Mouse (Mus musculus) limb, embryonic 12.5 days (tissue): ENCODE data around the gene Phf14. TPM values are rescaled to one million over a fixed set of nuclear protein-coding genes. Genes with fewer than 3 reads are reported as not detected.

Source experiments
- ATAC-seq: fragments of 200-750 bp; cut with Nextera tagmentation; 2 replicates; pipeline ENCODE4 v1.8.0; 2017; ENCODE audit warnings: low read depth, moderate TSS enrichment; ENCODE audit not compliant: insufficient number of reproducible peaks, insufficient read depth, low FRiP score, low TSS enrichment
- H3K27ac ChIP-seq: fragments of 300-500 bp; sonication (generic); 2 replicates; pipeline ENCODE4 v1.5.1; 2016; ENCODE audit warnings: mild to moderate bottlenecking, moderate library complexity
- H3K27me3 ChIP-seq: fragments of 300-500 bp; sonication (generic); 2 replicates; pipeline ENCODE4 v1.6.1; 2016; ENCODE audit warnings: mild to moderate bottlenecking, moderate library complexity
- H3K36me3 ChIP-seq: fragments of 300-500 bp; sonication (generic); 2 replicates; pipeline ENCODE4 v1.6.1; 2016; ENCODE audit warnings: mild to moderate bottlenecking, moderate library complexity
- H3K4me1 ChIP-seq: fragments of 300-500 bp; sonication (generic); replicated peaks from 2 replicates; pipeline ENCODE4 v1.6.1; 2016
- H3K4me2 ChIP-seq: fragments of 300-500 bp; sonication (generic); 2 replicates; pipeline ENCODE4 v1.6.1; 2016; ENCODE audit warnings: mild to moderate bottlenecking, moderate library complexity
- H3K4me3 ChIP-seq: fragments of 300-500 bp; sonication (generic); replicated peaks from 2 replicates; pipeline ENCODE4 v1.5.1; 2016; ENCODE audit warnings: mild to moderate bottlenecking
- H3K9ac ChIP-seq: fragments of 300-500 bp; sonication (generic); replicated peaks from 2 replicates; pipeline ENCODE4 v1.6.1; 2016; ENCODE audit warnings: mild to moderate bottlenecking, moderate library complexity
- H3K9me3 ChIP-seq: fragments of 300-500 bp; sonication (generic); 2 replicates; pipeline ENCODE4 v1.6.1; 2016; ENCODE audit warnings: mild to moderate bottlenecking, moderate library complexity
- WGBS: fragments of 180-500 bp; shearing (Covaris S2); methylation state at CpG from one replicate; pipeline ENCODE4 v1.1.7; 2016; 5-methylcytosine and 5-hydroxymethylcytosine counted together
- polyA plus RNA-seq: library from polyadenylated mRNA; unstranded; fragments of >200 nt; fragmentation: Nextera tagmentation; extraction: Ambion mirVana; gene quantifications from 2 replicates; pipeline ENCODE4 v1.2.1, GENCODE M21; 2016

Phf14 gene
- polyA plus RNA-seq, 1 experiment from 2014 or later = 111 TPM

DNA sequence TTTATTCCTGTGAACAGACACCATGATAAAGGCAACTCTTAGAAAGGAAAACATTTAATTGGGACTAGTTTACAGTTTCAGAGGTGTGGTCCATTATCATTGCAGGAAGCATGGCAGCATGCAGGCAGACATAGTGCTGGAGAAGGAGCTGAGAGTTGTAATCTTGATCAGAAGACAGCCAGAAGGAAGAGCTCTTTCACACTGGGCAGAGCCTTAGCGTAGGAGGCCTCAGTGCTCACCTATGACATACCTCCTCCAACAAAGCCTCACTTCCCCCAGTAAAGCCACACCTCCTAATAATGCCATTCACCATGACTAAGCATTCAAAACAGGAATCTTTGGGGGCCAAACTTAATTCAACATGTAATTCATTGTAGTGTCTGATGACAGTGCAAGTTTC, 40.5 kb downstream of the Phf14 start:
- Histone ChIP-seq H3K4me2 (no peak overlapping the region), H3K4me3 (no peak overlapping the region), H3K27ac (no peak overlapping the region), H3K4me1 (no peaks in the 10 kb centered on the region), H3K9ac (no peak overlapping the region), H3K36me3 (peaks cover 40% of the 10 kb centered on the region), H3K27me3 (no peaks in the 10 kb centered on the region), H3K9me3 (no peaks in the 10 kb centered on the region)
- no peak for ATAC-seq
- WGBS = 100% methylated on average over 1 of the region's 1 CpGs

DNA sequence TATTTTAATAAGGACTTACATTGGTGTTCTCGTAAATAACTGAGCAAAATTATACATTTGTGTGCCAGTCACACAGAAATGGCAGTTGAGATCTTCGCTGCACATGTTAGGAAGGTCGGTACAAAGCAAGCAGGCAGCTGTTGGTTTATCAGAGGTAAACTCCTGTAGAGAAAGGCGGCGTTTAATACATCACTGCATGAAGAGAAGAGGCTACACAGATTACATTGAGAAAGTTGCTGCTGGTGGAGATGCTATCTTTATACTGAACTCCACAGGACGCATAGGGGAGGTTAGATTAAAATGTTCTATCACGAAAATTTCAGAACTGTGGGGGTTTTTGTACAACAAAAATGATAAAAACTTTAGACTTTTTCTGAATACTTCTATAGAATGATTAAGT, 52.6 kb downstream of the Phf14 start:
- Histone ChIP-seq H3K27ac (no peak overlapping the region), H3K9me3 (no peaks in the 10 kb centered on the region), H3K9ac (no peak overlapping the region), H3K36me3 (peaks cover 28% of the 10 kb centered on the region), H3K27me3 (no peaks in the 10 kb centered on the region), H3K4me3 (no peak overlapping the region), H3K4me1 (no peaks in the 10 kb centered on the region), H3K4me2 (no peak overlapping the region)
- WGBS = 89% methylated on average over 7 of the region's 7 CpGs
- no peak for ATAC-seq

DNA sequence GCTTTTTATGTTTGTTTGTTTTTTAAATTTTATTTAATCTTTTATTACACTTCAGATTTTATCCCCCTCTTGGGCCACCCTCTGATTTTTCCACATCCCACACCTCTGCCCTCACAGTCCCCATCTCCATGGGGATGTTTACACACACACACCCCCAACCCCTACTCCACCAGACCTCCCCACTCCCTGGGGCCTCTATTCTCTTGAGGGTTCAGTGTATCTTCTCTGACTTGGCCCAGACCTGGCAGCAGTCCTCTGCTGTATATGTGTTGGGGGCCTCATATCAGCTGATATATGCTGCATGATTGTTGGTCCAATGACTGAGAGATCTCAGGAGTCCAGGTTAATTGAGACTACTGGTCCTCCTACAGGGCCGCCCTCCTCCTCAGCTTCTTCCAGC, 86.2 kb downstream of the Phf14 start:
- 100% methylated on average over 1 of the region's 1 CpGs for WGBS
- Histone ChIP-seq H3K36me3 (peaks cover 60% of the 10 kb centered on the region), H3K4me2 (no peak overlapping the region), H3K27me3 (no peaks in the 10 kb centered on the region), H3K9me3 (no peaks in the 10 kb centered on the region), H3K4me3 (no peak overlapping the region), H3K9ac (no peak overlapping the region), H3K4me1 (no peaks in the 10 kb centered on the region), H3K27ac (no peak overlapping the region)
- ATAC-seq = no peak

DNA sequence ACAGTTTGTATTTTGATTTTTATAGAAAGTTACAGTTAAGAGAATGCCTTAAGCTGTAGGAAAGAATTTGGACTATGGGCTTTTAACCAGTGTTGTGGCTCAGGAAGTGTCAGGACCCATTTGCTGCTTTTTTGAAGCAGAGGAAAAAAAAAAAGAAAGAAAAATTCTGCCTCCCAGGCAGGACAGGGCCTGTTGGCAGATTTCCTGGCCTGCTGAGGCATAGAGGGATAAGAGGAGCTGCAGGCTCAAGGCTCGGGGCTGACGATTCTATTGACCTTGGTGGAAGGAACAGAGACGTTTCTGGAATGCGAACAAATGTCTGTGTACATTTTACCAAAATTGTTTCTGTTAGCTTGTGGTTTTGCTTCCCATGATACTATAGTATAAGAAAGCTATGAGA, 91.0 kb downstream of the Phf14 start:
- H3K4me2 ChIP-seq = no peak overlapping the region
- no peak overlapping the region for H3K27ac ChIP-seq
- no peaks in the 10 kb centered on the region for H3K9me3 ChIP-seq
- no peak overlapping the region for H3K9ac ChIP-seq
- WGBS = 87% methylated on average over 4 of the region's 4 CpGs
- no peaks in the 10 kb centered on the region for H3K4me1 ChIP-seq
- peaks cover 62% of the 10 kb centered on the region for H3K36me3 ChIP-seq
- no peak for ATAC-seq
- no peak overlapping the region for H3K4me3 ChIP-seq
- no peaks in the 10 kb centered on the region for H3K27me3 ChIP-seq

DNA sequence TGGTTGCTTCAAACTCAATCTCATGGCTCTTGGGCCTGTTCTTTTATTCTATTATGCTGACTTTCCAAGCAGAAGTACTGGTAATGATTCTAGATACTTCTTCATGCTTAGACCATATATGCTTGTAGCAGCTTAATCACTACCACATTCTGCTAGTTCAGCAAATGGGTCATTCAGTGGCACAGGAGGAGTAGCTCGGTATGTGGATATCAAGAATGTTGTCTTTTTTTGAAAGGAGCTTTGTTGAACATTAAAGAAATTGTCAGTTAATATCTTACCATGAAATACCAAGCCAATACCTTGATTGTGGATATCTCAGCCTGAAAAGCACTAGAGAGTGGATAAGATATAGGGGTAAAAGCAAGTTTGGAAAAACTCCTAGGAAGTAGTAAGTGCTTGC, 91.9 kb downstream of the Phf14 start:
- Histone ChIP-seq H3K27ac (no peak overlapping the region), H3K36me3 (peaks cover 54% of the 10 kb centered on the region), H3K4me3 (no peak overlapping the region), H3K4me2 (no peak overlapping the region), H3K27me3 (no peaks in the 10 kb centered on the region), H3K4me1 (no peaks in the 10 kb centered on the region), H3K9me3 (no peaks in the 10 kb centered on the region), H3K9ac (no peak overlapping the region)
- WGBS = 92% methylated on average over 1 of the region's 1 CpGs
- no peak for ATAC-seq

DNA sequence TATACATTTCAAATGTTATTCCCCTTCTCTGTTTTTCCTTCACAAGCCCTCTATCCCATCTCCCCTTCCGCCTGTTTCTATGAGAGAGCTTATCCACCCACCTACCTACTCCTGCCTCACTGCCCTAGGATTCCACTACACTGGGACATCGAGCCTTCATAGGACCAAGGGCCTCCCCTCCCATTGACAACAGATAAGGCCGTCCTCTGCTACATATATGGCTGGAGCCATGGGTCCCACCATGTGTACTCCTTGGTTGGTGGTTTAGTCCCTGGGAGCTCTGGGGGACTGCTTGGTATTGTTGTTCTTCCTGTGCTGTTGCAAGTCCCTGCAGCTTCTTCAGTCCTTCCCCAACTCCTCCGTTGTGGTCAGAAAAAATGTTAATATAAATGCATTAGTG, 97.8 kb downstream of the Phf14 start:
- Histone ChIP-seq H3K27me3 (no peaks in the 10 kb centered on the region), H3K9ac (no peak overlapping the region), H3K36me3 (peaks cover 21% of the 10 kb centered on the region), H3K27ac (no peak overlapping the region), H3K4me3 (no peak overlapping the region), H3K9me3 (no peaks in the 10 kb centered on the region), H3K4me1 (no peaks in the 10 kb centered on the region), H3K4me2 (no peak overlapping the region)
- ATAC-seq = no peak
- 93% methylated on average over 4 of the region's 4 CpGs for WGBS

DNA sequence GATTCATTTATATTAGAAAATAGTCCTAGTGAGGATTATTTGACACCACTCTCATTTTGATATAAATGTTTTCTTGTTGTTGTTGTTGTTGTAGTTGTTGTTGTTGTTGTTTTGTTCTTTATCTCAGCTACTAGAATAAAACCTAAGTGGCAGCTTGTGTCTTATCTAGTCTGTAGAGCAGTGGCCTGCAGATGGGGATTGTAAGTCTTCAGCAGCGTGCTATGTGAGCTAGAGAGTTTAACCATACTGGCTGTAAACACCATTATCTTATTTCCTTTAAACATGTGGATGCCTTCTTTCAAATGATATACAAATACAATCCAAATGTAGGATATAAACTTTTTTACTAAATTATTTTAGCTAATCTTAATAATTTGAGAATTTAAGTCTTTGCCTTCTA, 98.4 kb downstream of the Phf14 start:
- no peaks in the 10 kb centered on the region for H3K4me1 ChIP-seq
- ATAC-seq = no peak
- WGBS = 92% methylated on average over 1 of the region's 1 CpGs

DNA sequence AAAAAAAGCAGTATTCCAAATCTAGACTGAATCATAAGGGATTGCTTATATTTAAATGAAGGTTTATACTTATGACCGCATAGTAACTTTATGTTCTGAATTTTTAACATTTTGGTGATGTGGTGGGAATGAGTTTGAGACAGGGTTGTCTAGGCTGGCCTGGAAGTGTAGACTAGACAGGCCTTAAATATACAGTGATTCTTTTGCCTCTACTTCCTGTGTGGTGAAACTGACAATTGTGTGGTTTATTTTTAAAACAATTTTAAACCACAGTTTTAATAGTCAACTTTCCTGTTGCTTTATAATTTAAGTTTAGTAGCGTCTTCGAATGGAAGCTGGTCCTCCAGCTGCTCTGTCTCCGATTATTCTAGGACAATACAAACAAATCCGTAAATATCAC, 104.5 kb downstream of the Phf14 start:
- no peak overlapping the region for H3K4me2 ChIP-seq
- no peak overlapping the region for H3K27ac ChIP-seq
- ATAC-seq = no peak
- WGBS = 92% methylated on average over 5 of the region's 5 CpGs
- H3K4me3 ChIP-seq = no peak overlapping the region
- H3K36me3 ChIP-seq = peaks cover 14% of the 10 kb centered on the region
- H3K9me3 ChIP-seq = no peaks in the 10 kb centered on the region
- H3K27me3 ChIP-seq = no peaks in the 10 kb centered on the region
- no peak overlapping the region for H3K9ac ChIP-seq
- no peaks in the 10 kb centered on the region for H3K4me1 ChIP-seq

More for the DNA sequence above, 98.4 kb downstream of the Phf14 start:
- Histone ChIP-seq H3K4me3 (no peak overlapping the region), H3K27ac (no peak overlapping the region), H3K27me3 (no peaks in the 10 kb centered on the region), H3K9ac (no peak overlapping the region), H3K36me3 (peaks cover 21% of the 10 kb centered on the region), H3K9me3 (no peaks in the 10 kb centered on the region), H3K4me2 (no peak overlapping the region)

DNA sequence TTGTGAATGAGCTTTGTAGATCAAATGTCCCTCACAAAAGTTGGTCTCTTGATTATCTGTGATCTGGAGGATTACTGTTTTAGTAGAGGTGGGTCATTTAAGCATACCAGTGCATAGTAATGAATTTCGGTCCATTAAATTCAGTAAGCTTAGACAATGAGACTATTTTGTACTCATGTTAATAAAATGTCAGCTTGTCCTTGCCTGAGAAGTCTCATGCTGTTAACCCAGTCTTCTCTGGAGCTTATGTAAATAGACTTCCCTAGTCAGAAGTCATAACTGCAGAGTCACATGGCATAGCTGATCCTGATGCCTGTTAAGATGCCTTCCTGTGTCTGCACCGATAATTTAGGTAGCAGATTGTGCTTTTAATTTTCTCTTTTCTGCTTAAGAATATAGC, 106.4 kb downstream of the Phf14 start:
- 83% methylated on average over 2 of the region's 2 CpGs for WGBS
- H3K4me3 ChIP-seq = no peak overlapping the region
- H3K4me2 ChIP-seq = no peak overlapping the region
- no peaks in the 10 kb centered on the region for H3K9me3 ChIP-seq
- peaks cover 21% of the 10 kb centered on the region for H3K36me3 ChIP-seq
- no peak overlapping the region for H3K9ac ChIP-seq
- no peak for ATAC-seq
- H3K27ac ChIP-seq = no peak overlapping the region
- H3K27me3 ChIP-seq = no peaks in the 10 kb centered on the region
- no peaks in the 10 kb centered on the region for H3K4me1 ChIP-seq

DNA sequence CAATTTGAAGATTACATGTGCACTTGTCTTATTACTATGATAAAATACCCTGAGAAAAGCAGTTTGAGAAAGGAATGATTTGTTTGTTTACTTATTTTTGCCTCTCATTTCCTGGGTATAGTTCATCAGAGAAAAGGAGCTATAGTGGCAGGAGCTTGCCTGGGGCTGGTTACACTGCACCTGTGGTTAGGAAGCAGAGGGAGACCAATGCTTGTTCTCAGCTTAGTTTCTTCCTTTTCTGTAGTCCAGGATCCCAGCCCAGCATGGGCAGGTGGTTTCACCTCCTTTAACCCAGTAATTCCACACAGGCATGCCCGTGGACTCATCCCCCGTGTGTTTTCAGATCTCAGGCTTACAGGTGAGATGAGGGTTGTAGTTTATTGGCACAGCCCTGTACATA, 107.1 kb downstream of the Phf14 start:
- H3K4me3 ChIP-seq = no peak overlapping the region
- H3K27me3 ChIP-seq = no peaks in the 10 kb centered on the region
- no peak overlapping the region for H3K9ac ChIP-seq
- H3K4me2 ChIP-seq = no peak overlapping the region
- 84% methylated on average over 2 of the region's 2 CpGs for WGBS
- no peaks in the 10 kb centered on the region for H3K9me3 ChIP-seq
- no peak for ATAC-seq
- H3K36me3 ChIP-seq = peaks cover 21% of the 10 kb centered on the region
- no peaks in the 10 kb centered on the region for H3K4me1 ChIP-seq
- H3K27ac ChIP-seq = no peak overlapping the region

DNA sequence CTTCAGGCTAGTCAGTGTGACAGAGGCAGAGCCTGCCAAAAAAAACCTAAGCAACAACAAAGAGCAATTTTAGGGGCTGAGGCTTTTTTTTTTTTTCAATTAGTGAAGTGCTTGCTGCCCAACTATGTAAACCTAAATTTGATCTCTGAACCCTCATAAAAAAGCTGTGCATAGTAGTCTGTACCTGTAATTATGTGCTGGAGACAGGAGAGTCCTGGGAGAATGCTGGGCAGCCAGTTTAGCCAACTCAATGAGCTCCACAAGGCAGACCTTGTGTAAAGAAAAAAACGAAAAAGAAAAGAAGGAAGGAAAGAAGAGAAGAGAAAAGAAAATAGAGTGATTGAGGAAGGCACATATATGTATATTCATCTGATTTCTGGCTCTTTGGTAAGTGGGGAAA, 112.1 kb downstream of the Phf14 start:
- no peaks in the 10 kb centered on the region for H3K4me1 ChIP-seq
- no peak overlapping the region for H3K27ac ChIP-seq
- no peak overlapping the region for H3K4me2 ChIP-seq
- no peaks in the 10 kb centered on the region for H3K27me3 ChIP-seq
- H3K9me3 ChIP-seq = no peaks in the 10 kb centered on the region
- H3K9ac ChIP-seq = no peak overlapping the region
- WGBS = 65% methylated on average over 1 of the region's 1 CpGs
- no peak for ATAC-seq
- H3K36me3 ChIP-seq = peaks cover 39% of the 10 kb centered on the region
- no peak overlapping the region for H3K4me3 ChIP-seq

DNA sequence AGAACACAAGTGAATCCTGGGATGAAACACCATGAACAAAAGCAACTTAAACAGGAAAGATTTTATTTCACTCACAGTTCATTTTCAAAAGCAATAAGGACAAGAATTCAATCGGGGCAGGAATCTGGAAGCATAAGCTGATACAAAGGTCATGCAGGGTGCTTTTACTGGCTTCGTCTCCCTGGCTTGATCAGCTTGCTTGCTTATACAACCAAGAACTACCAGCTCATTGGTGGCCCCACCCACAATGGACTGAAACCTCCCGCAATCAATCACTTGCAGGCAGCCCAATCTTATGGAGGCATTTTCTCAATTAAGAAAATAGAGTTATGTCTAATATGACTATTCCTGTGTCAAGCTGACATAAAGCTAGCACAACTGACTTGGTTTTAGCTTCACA, 112.5 kb downstream of the Phf14 start:
- no peak overlapping the region for H3K9ac ChIP-seq
- peaks cover 34% of the 10 kb centered on the region; the same call in 1 of the 2 replicates for H3K36me3 ChIP-seq
- 85% methylated on average over 3 of the region's 3 CpGs for WGBS
- H3K9me3 ChIP-seq = no peaks in the 10 kb centered on the region
- no peak overlapping the region for H3K4me3 ChIP-seq
- 0 out of 2 replicates have a peak overlapping the region, but pooled peaks have one; percentile 17 for H3K27ac ChIP-seq
- H3K27me3 ChIP-seq = no peaks in the 10 kb centered on the region
- H3K4me1 ChIP-seq = no peaks in the 10 kb centered on the region
- ATAC-seq = no peak
- no peak overlapping the region for H3K4me2 ChIP-seq
